Mouse (Mus musculus): ENCODE measurements around the gene Hcst.

The Hcst gene

GRCm38 (mm10) chr7:30435156-30435555 lies 15.5 kb upstream of the Hcst start:
- in situ Hi-C loops (cut with MboI; ENCODE audit: unreplicated experiment in 2 of 2): loop anchor here (5.0 to 10.0 kb wide), 2 partner anchors 37 to 60 kb away; no protein-coding TSS in a partner anchor

- in situ Hi-C loops (cut with MboI; ENCODE audit: unreplicated experiment in 2 of 2): loop anchor here (5.0 to 10.0 kb wide), 3 partner anchors 38 to 62 kb away; no protein-coding TSS in a partner anchor
These were observed 15.0 kb upstream of the Hcst start for GRCm38 (mm10) chr7:30434701-30435100.

DNA sequence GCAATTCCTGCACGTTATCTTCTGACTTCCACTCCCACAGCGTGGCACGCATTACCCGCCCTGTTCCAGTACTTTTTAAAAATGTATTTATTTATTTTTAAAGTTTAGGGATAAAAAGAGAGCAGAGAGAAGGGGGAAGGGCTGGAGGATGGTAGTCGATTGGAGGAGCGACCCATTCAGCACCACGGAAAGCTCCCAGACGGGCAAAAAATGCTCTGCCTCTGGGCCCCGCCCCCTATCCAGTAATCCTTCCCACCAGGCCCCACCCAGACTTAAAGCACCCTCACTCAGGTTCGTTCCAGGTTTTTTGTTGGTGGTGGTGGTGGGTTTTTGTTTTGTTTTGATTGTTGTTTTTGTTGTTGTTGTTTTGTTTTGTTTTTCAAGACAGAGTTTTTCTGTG lies 14.6 kb upstream of the Hcst start:
- in situ Hi-C loops (cut with MboI; ENCODE audit: unreplicated experiment in 2 of 2): loop anchor here (5.0 to 10.0 kb wide), 2 partner anchors 59 to 62 kb away; no protein-coding TSS in a partner anchor

DNA sequence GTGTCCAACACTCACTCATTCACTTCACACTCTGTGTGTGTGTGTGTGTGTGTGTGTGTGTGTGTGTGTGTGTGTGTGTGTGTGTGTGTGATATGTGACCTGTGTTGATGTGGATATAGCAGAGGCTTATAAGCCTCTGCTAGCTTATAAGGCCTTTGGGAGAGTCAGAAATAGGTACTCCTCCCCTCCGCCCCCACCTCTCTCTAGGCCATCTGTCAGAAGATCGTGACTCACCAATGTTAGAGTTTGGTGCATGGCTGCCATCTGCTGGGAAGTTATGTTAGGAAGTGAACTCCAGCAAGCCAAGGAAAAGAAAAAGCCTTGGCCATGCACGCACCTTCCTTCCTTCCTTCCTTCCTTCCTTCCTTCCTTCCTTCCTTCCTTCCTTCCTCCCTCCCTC lies 12.1 kb upstream of the Hcst start:
- in situ Hi-C loops (cut with MboI; ENCODE audit: unreplicated experiment in 2 of 2): loop anchor here (5.0 to 10.0 kb wide), 2 partner anchors 57 to 59 kb away; no protein-coding TSS in a partner anchor

- in situ Hi-C loops (cut with MboI; ENCODE audit: unreplicated experiment in 2 of 2): loop anchor here (5.0 to 10.0 kb wide), 2 partner anchors 55 to 58 kb away; no protein-coding TSS in a partner anchor
These were observed 10.5 kb upstream of the Hcst start for GRCm38 (mm10) chr7:30430191-30430590.

GRCm38 (mm10) chr7:30429327-30429726 lies 9.7 kb upstream of the Hcst start:
- in situ Hi-C loops (cut with MboI; ENCODE audit: unreplicated experiment in 2 of 2): loop anchor here (5.0 kb wide), 1 partner anchor 37 kb away; no protein-coding TSS in a partner anchor

DNA sequence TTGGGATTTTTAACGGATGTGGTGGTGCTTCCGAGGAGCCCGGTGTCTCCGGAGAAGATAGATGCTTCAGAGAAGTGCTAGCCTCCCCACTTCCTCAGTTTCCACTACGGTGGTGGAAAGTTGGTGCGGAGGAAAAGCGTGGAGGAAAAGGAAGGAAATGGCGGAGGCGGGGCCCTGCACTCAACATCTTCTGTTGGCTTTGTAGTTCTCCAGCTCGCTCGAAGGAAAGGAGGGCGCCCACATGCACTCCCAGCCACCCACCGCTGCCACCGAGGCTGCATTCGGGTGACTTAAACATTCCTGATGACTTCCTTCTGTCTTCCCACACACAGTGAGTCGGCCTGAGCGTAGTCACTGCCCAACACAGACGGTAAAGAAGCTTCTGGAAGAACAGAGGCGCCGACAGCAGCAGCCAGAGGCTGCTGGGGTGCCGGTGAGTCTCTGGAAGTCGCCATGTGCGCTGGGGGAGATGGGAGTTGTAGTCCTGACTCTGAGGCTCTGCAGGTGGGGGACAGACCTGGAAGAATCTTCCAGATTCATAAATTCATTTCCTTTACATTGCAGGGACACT lies 3.5 kb upstream of the Hcst start:
- in situ Hi-C loops (cut with MboI; ENCODE audit: unreplicated experiment in 2 of 2): no loop called here

- in situ Hi-C loops (cut with MboI; ENCODE audit: unreplicated experiment in 2 of 2): no loop called here
These were observed 2.9 kb upstream of the Hcst start for GRCm38 (mm10) chr7:30422560-30422959.

- in situ Hi-C loops (cut with MboI; ENCODE audit: unreplicated experiment in 2 of 2): no loop called here
These were observed 2.3 kb upstream of the Hcst start for GRCm38 (mm10) chr7:30421890-30422435.

DNA sequence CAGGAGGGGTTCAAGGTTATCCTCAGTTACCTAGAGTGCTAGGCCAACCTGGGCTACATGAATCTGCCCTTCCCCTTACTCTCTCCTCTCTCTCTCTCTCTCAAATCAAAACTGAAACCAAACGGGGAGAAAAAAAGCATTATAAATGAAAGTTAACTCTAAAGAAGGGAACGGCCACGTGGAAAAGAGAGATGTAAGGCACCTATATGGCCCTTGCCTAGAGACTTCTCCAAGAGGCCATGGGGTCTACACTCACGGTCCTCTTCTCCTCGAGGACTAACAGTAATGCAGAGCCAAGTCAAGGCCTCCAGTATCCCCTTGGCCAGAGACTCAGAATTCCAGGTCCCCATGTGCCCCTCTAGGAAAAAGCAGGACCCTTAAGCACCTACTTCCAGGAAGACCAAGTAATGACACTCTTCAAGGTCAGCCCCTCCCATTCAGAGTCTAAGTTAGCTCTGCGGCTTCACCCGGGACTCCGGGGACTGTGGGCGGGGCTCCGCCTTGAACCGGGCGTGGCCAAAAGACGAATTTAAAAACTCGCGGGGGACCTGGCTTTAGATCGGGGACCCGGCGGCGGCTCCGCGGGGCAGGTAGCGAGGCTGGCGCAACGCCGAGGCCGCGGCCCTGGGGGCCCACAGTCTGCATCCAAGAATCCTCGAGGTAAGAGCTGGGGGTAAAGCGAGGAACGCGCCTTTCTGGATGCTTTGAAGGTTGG lies 1.7 kb upstream of the Hcst start, which contains the start of gene Nfkbid:
Gene Nfkbid, plus strand, starts transcription at position 558 of the 715 bp plus-strand sequence.
- in situ Hi-C loops (cut with MboI; ENCODE audit: unreplicated experiment in 2 of 2): no loop called here

DNA sequence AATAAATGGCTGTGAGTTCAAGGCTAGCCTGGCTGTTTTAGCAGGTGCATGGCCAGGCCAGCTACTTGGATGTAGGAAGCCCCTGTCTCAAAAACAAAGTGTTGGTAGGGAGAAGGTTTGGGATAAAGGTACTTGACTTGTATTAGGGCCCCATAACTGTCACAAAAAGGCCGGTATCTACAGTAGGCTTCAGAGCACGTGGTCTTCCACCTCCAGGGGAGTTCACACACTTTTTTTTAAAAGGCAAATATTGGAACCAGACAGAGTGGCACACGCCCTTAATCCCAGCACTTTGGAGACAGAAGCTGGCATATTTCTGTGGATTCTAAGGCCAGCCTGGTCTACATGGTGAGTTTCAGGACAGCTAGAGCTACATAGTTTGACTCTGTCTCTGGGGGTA lies 1.0 kb upstream of the Hcst start:
- in situ Hi-C loops (cut with MboI; ENCODE audit: unreplicated experiment in 2 of 2): no loop called here

- in situ Hi-C loops (cut with MboI; ENCODE audit: unreplicated experiment in 2 of 2): no loop called here
These were observed 1.8 kb downstream of the Hcst start for GRCm38 (mm10) chr7:30417856-30418255.

DNA sequence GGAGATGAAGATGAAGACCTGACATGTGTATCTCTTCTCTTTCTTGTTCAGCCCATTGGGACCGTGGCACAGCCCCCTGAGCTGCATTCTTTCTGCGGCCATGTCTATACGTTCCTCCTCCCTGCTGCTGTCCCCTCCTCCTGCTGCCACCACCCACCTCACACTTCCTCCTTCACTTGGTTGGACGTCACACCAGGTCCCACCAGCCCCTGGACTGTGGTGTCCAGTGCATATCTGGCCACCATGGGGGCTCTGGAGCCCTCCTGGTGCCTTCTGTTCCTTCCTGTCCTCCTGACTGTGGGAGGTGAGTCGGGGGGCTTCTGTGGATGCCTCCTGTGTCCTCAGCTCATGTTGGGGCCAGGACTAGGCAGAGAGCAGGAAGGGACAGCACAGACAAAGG lies 6.1 kb downstream of the Hcst start, which contains the start of gene Tyrobp:
Gene Tyrobp, plus strand, starts transcription at position 165 of the 400 bp plus-strand sequence.
- in situ Hi-C loops (cut with MboI; ENCODE audit: unreplicated experiment in 2 of 2): no loop called here

DNA sequence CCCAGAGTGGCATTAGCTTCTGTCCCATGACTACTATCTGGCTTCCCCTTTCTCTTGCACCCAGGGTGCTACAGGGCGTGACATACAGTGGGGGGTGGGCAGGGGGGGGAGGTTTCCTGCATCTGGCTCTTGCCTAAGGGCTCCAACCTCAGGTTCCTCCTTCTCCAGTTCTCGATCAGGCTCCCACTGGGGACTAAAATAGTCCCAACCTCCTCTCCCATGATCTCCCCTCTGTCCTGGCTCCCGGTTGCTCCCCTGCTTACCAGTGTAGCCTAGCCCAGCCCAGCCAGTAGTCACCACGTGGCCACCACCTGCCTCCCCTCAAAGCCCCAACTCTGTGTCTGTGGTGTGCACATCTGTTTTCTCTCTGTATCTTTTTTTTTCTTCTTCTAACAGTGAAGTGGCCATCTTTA lies 6.9 kb downstream of the Hcst start:
- in situ Hi-C loops (cut with MboI; ENCODE audit: unreplicated experiment in 2 of 2): no loop called here

DNA sequence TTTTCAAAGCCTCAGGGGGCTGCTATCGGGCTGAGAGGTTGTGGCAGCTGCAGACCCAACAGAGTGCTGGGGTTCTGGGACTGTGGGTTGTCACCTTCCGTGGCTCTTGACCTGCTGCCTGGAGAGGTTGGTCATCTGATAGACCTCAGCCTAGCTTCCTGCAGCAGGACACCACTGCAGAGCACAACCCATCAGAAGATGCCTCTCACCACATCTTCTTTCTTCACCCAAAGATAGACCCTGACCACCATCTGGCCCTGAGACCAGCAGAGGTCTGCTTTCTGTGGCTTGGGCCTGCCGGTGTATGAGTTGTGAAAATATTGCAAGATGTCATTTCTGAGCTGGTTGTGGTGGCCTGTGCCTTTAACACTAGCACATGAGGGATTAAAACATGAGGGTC lies 8.6 kb downstream of the Hcst start:
- in situ Hi-C loops (cut with MboI; ENCODE audit: unreplicated experiment in 2 of 2): no loop called here

DNA sequence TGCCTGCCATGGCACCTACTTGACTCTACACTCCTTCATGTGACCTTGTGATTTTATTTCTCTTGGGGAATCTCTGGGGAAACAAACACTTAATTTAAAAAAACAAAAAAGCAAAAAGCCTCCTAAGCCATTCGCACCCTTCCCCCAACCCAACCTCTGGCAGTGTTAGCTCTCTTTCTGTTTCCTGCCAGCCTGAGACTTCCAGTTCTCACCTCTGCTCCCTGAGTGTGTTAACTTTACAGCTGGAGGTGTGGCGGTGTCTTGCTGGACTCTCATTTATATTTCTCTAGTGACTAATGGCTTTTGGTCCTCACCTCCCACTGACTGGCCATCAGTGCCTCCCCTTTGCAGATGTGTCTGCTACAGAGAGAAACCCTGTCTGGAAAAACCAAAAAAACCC lies 9.9 kb downstream of the Hcst start:
- in situ Hi-C loops (cut with MboI; ENCODE audit: unreplicated experiment in 2 of 2): no loop called here

GRCm38 (mm10) chr7:30408639-30409038 lies 11.0 kb downstream of the Hcst start:
- in situ Hi-C loops (cut with MboI; ENCODE audit: unreplicated experiment in 2 of 2): no loop called here

DNA sequence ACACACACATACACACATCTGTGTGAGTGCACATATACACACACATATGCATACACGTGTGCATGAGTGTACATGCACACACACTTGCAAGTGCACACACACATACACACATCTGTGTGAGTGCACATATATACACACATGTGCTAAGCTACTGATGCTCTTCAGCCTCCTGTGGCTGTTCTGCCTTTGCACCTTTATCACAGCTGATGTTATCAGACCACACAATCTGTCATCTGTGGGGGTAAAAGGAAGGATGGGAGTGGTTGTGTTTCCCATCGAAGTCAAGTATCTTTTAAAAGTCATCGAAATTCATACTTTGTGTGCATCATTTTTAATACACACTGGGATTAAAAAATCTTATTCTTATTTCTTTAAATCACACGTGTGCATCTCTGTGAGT lies 17.3 kb downstream of the Hcst start:
- in situ Hi-C loops (cut with MboI; ENCODE audit: unreplicated experiment in 2 of 2): no loop called here

DNA sequence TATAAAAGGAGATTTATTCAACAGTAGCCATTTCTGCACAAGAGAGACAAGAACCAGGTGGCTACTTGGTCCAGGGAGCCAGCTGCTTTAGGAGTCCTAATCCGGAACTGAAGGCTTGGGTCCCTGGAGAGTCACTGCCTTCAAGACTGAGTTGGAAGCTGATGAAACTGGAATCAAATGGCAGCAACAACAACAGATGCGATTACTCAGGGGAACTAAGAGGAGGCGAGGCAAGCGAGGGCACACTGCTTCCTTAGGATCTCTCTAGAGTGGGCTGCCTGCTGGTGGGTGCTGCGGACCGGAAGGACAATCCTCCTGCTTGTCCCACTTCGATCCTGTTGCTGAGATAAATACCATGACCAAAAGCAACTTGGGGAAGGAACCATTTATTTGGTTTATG lies 20.0 kb downstream of the Hcst start:
- in situ Hi-C loops (cut with MboI; ENCODE audit: unreplicated experiment in 2 of 2): no loop called here

DNA sequence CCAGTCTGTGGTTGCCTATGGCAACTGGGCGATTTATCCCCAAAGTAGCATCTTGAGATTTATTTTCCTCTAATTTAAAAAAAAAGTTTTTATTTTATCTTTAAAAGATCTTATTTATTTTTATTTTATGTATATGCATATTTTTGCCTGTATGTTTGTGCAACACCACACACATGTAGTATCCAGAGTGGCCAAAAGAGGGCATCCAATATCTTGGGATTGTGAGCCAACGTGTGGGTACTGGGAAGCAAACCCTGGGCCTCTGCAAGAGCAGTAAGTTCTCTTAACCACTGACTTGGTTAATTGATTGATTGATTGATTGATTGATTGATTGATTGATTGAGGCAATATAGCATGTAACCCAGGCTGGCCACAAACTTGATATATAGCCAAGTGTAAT lies 24.8 kb downstream of the Hcst start:
- in situ Hi-C loops (cut with MboI; ENCODE audit: unreplicated experiment in 2 of 2): loop anchor here (5.0 kb wide), 1 partner anchor 32 kb away; no protein-coding TSS in a partner anchor

GRCm38 (mm10) chr7:30394379-30394778 lies 25.3 kb downstream of the Hcst start:
- in situ Hi-C loops (cut with MboI; ENCODE audit: unreplicated experiment in 2 of 2): loop anchor here (5.0 kb wide), 1 partner anchor 33 kb away; no protein-coding TSS in a partner anchor

All from v-Abl transformed pro-B cells (cell line).